Mouse (Mus musculus): ENCODE results near the gene Babam2. TPM values are rescaled to one million over a fixed set of nuclear protein-coding genes. Genes with fewer than 3 reads are reported as not detected.

The Babam2 gene
- total and polyA plus RNA-seq, 2 experiments from 2014 or later: 31.2 to 66.2 TPM

DNA sequence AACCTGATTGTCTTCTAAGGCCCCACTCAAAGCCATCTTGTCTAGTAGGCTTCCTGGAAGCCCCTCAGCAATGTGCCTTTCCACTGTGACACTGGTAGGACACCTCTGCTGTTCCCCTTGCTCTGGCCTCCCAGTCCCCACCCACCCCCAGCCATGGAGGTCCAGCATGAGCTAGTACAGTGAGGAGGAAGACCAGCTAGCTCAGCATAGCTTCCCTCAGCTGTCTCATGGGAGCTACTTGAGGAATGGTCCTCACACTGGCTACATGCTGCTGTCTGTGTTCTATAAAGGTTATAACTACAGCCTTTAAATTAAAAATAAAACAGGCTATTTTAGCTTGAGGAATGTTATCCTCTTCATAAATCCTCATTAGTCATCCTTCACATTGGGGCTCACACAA lies 346.5 kb downstream of the Babam2 start:
- H3K4me3 ChIP-seq (ENCODE audit: low read length): no peak overlapping the region
- no peak for ATAC-seq
- no peak for TF ChIP-seq CTCF (IDR thresholded peaks at IDR 0.05; ENCODE audit: low read depth)
- H3K4me1 ChIP-seq (ENCODE audit: insufficient read depth, low read length): no peaks in the 10 kb centered on the region
- no peaks in the 10 kb centered on the region for H3K36me3 ChIP-seq (ENCODE audit: insufficient read depth, low read length)
- H3K4me2 ChIP-seq (ENCODE audit: low read depth, low read length): no peak overlapping the region
- no peak for DNase-seq (ENCODE audit: low spot score)
- H3K9ac ChIP-seq (replicated peaks; ENCODE audit: low read length): no peak overlapping the region
- H3K27me3 ChIP-seq (ENCODE audit: insufficient read depth, low read length): no peaks in the 10 kb centered on the region
- no peak overlapping the region for H3K27ac ChIP-seq
- no peaks in the 10 kb centered on the region for H3K9me3 ChIP-seq (ENCODE audit: low read length)

DNA sequence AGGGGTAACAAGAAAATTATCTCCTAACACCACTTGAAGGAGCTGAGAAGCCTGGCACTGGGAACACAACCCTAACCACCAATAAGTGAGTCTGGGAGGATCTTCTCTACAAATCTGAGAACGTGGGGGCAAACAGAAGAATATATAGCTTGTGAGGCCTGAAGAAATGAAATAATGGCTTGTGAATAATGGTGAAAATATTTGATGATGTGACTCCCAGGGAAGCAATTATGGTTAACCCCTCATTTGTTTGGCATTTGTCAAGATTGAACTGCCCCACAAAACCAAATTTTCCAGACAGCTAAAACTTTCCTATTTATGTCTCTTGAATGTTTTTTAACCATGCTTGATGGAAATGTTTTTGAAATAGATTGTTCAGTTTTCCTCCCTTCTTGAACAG lies 354.4 kb downstream of the Babam2 start:
- no peak for ATAC-seq
- no peaks in the 10 kb centered on the region for H3K27me3 ChIP-seq (ENCODE audit: insufficient read depth, low read length)
- 78% methylated on average over 1 of the region's 1 CpGs for WGBS
- H3K9ac ChIP-seq (replicated peaks; ENCODE audit: low read length): no peak overlapping the region
- H3K27ac ChIP-seq: no peak overlapping the region
- H3K36me3 ChIP-seq (ENCODE audit: insufficient read depth, low read length): no peaks in the 10 kb centered on the region
- H3K4me1 ChIP-seq (ENCODE audit: insufficient read depth, low read length): no peaks in the 10 kb centered on the region
- TF ChIP-seq CTCF (IDR thresholded peaks at IDR 0.05; ENCODE audit: low read depth): no peak
- H3K4me3 ChIP-seq (ENCODE audit: low read length): no peak overlapping the region
- H3K4me2 ChIP-seq (ENCODE audit: low read depth, low read length): no peak overlapping the region
- no peaks in the 10 kb centered on the region for H3K9me3 ChIP-seq (ENCODE audit: low read length)
- no peak for DNase-seq (ENCODE audit: low spot score)

GRCm38 (mm10) chr5:32052467-32052866 lies 355.0 kb downstream of the Babam2 start:
- WGBS: 94% methylated on average over 1 of the region's 1 CpGs
- ATAC-seq: no peak
- no peak for DNase-seq (ENCODE audit: low spot score)
- H3K27ac ChIP-seq: no peak overlapping the region
- no peak overlapping the region for H3K4me2 ChIP-seq (ENCODE audit: low read depth, low read length)
- no peak overlapping the region for H3K9ac ChIP-seq (replicated peaks; ENCODE audit: low read length)
- no peaks in the 10 kb centered on the region for H3K27me3 ChIP-seq (ENCODE audit: insufficient read depth, low read length)
- H3K4me3 ChIP-seq (ENCODE audit: low read length): no peak overlapping the region
- H3K9me3 ChIP-seq (ENCODE audit: low read length): no peaks in the 10 kb centered on the region
- H3K4me1 ChIP-seq (ENCODE audit: insufficient read depth, low read length): no peaks in the 10 kb centered on the region
- no peaks in the 10 kb centered on the region for H3K36me3 ChIP-seq (ENCODE audit: insufficient read depth, low read length)
- TF ChIP-seq CTCF (IDR thresholded peaks at IDR 0.05; ENCODE audit: low read depth): no peak

GRCm38 (mm10) chr5:32053476-32053875 lies 356.0 kb downstream of the Babam2 start:
- ATAC-seq (no peak), DNase-seq (ENCODE audit: low spot score) (no peak)
- Histone ChIP-seq H3K27ac (no peak overlapping the region), H3K4me1 (ENCODE audit: insufficient read depth, low read length) (no peaks in the 10 kb centered on the region), H3K9ac (replicated peaks; ENCODE audit: low read length) (no peak overlapping the region), H3K9me3 (ENCODE audit: low read length) (no peaks in the 10 kb centered on the region), H3K4me2 (ENCODE audit: low read depth, low read length) (no peak overlapping the region), H3K4me3 (ENCODE audit: low read length) (no peak overlapping the region), H3K36me3 (ENCODE audit: insufficient read depth, low read length) (no peaks in the 10 kb centered on the region), H3K27me3 (ENCODE audit: insufficient read depth, low read length) (no peaks in the 10 kb centered on the region)
- WGBS: 76% methylated on average over 8 of the region's 8 CpGs
- TF ChIP-seq CTCF (IDR thresholded peaks at IDR 0.05; ENCODE audit: low read depth): no peak

- ATAC-seq (no peak), DNase-seq (ENCODE audit: low spot score) (no peak)
- no peak overlapping the region for H3K4me2 ChIP-seq (ENCODE audit: low read depth, low read length)
- no peak overlapping the region for H3K4me3 ChIP-seq (ENCODE audit: low read length)
- no peaks in the 10 kb centered on the region for H3K36me3 ChIP-seq (ENCODE audit: insufficient read depth, low read length)
- no peak for TF ChIP-seq CTCF (IDR thresholded peaks at IDR 0.05; ENCODE audit: low read depth)
- H3K9me3 ChIP-seq (ENCODE audit: low read length): no peaks in the 10 kb centered on the region
- no peak overlapping the region for H3K9ac ChIP-seq (replicated peaks; ENCODE audit: low read length)
- H3K27me3 ChIP-seq (ENCODE audit: insufficient read depth, low read length): no peaks in the 10 kb centered on the region
- H3K4me1 ChIP-seq (ENCODE audit: insufficient read depth, low read length): no peaks in the 10 kb centered on the region
- no peak overlapping the region for H3K27ac ChIP-seq
- 82% methylated on average over 3 of the region's 3 CpGs for WGBS
These were observed 358.2 kb downstream of the Babam2 start for GRCm38 (mm10) chr5:32055676-32056075.

DNA sequence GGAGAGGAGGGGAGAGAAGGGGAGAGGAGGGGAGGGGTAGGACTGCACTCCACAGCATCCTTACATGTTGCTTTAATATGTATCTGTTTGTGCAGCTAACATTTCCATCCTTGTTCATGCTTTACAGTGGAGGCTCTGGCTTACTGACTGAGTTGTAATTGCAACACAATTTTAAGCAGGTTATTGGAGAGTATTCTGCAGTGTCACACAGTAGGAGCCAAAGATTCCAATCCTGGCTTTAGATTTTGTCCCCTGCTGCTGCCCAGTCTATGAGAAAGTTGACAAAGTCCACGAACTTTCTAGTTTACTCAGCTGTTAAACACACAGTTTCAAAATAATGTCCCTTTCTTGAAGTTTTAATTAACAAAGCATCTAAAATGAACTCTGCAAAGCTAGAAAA lies 358.6 kb downstream of the Babam2 start:
- H3K9ac ChIP-seq (replicated peaks; ENCODE audit: low read length): no peak overlapping the region
- no peaks in the 10 kb centered on the region for H3K9me3 ChIP-seq (ENCODE audit: low read length)
- no peak for DNase-seq (ENCODE audit: low spot score)
- H3K4me1 ChIP-seq (ENCODE audit: insufficient read depth, low read length): no peaks in the 10 kb centered on the region
- no peaks in the 10 kb centered on the region for H3K27me3 ChIP-seq (ENCODE audit: insufficient read depth, low read length)
- 49% methylated on average over 1 of the region's 1 CpGs for WGBS
- H3K4me2 ChIP-seq (ENCODE audit: low read depth, low read length): no peak overlapping the region
- TF ChIP-seq CTCF (IDR thresholded peaks at IDR 0.05; ENCODE audit: low read depth): no peak
- no peaks in the 10 kb centered on the region for H3K36me3 ChIP-seq (ENCODE audit: insufficient read depth, low read length)
- H3K27ac ChIP-seq: no peak overlapping the region
- no peak overlapping the region for H3K4me3 ChIP-seq (ENCODE audit: low read length)
- ATAC-seq: no peak

DNA sequence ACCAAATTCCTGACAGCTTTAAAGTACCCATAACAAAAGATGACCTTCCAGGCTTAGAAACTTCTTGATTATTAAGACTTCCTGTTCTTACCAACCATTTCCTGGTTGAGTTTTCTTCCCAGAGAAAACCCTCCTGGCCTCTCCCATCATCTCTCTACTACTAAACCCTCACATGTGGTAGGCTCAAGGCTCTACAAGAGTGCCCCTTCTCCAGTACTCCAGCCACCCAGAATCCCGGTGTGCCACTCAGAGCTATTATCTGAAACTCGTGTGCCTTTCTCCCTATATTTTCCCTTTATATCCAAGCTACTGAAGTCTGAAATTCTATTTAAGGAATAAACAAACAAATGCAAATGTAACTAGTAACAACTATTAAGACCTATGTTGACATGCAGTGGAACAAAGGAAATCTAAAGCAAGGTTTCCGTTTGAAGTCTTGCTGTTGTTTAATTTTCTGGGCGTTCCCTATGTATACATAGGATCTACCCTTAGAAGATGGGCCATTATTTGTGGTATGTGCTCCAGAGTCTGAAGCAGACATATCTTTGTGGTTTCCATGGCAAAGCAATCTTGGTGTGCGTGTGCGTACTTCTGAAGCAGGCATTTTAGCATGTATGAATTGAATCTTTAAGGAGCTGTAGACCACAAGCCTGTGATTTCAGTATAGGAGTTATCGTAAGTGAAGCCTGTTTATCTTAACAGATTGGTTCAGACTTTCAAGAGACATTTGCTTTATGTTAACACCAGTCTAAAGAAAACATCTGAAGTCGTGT lies 361.2 kb downstream of the Babam2 start:
- H3K36me3 ChIP-seq (ENCODE audit: insufficient read depth, low read length): no peaks in the 10 kb centered on the region
- DNase-seq (ENCODE audit: low spot score) (no peak), ATAC-seq (no peak)

More for the DNA sequence above, 361.2 kb downstream of the Babam2 start:
- H3K4me2 ChIP-seq (ENCODE audit: low read depth, low read length): no peak overlapping the region
- H3K4me3 ChIP-seq (ENCODE audit: low read length): no peak overlapping the region
- 68% methylated on average over 8 of the region's 8 CpGs for WGBS
- no peak overlapping the region for H3K27ac ChIP-seq
- TF ChIP-seq CTCF (IDR thresholded peaks at IDR 0.05; ENCODE audit: low read depth): no peak
- H3K27me3 ChIP-seq (ENCODE audit: insufficient read depth, low read length): no peaks in the 10 kb centered on the region
- H3K4me1 ChIP-seq (ENCODE audit: insufficient read depth, low read length): no peaks in the 10 kb centered on the region
- H3K9ac ChIP-seq (replicated peaks; ENCODE audit: low read length): no peak overlapping the region
- no peaks in the 10 kb centered on the region for H3K9me3 ChIP-seq (ENCODE audit: low read length)
